Mouse (Mus musculus): ENCODE data around the gene Gm3727. TPM values are rescaled to one million over a fixed set of nuclear protein-coding genes. Genes with fewer than 3 reads are reported as not detected.
"Not testable (repeated sequence)": the region's sequence is repeated elsewhere in the genome, so short reads cannot be mapped to it uniquely, and the experiment has no call there.

Gene Gm3727
- total RNA-seq (2021) = not detected
- long read RNA-seq, experiment 1 = 0 reads
- long read RNA-seq, experiment 2 = 0 reads

- DNase-seq = not testable (repeated sequence)
These were observed at the start of gene Gm3727 for GRCm38 (mm10) chr14:7264614-7265013. Gene Gm3727, minus strand, starts transcription at chr14:7264714.

GRCm38 (mm10) chr14:7243498-7243897, 21.0 kb downstream of the Gm3727 start:
- not testable (repeated sequence) for DNase-seq

Other genes starting within 250 kb of the Gm3727 start
- gene Gm10406, start 237.3 kb downstream of the Gm3727 start, total RNA-seq (2021) = not detected
- gene Gm3685, start 219.7 kb downstream of the Gm3727 start, total RNA-seq (2021) = not detected
- under 1 TPM; 0.18 to 0.24 TPM for gene Gm3696, start 164.1 kb downstream of the Gm3727 start, total RNA-seq (2021)
- not detected for gene Gm6676, start 139.3 kb downstream of the Gm3727 start, total RNA-seq (2021)
- under 1 TPM in 1 of 2 experiments, not detected in 1; 0.24 TPM for gene Gm3512, start 90.2 kb downstream of the Gm3727 start, total RNA-seq (2021)
- gene Gm16434, start 70.2 kb downstream of the Gm3727 start, total RNA-seq (2021) = not detected
- gene Gm3739, start 50.3 kb upstream of the Gm3727 start, total RNA-seq (2021) = not detected
- not detected for gene Gm5797, start 67.7 kb upstream of the Gm3727 start, total RNA-seq (2021)
- not detected for gene Gm8374, start 100.4 kb upstream of the Gm3727 start, total RNA-seq (2021)
- gene Gm3755, start 186.2 kb upstream of the Gm3727 start, total RNA-seq (2021) = not detected
- gene Gm3752, start 219.0 kb upstream of the Gm3727 start, total RNA-seq (2021) = not detected

All from gastrocnemius, postnatal 25 days (tissue).